Mouse (Mus musculus) CH12F3 (cell line): ENCODE results near the gene Gm29666.

Experiments used
- in situ Hi-C: fragments of 300-500 bp; cut with MboI; formaldehyde crosslinking; loops from 2 replicates; pipeline ENCODE4 v1.14.3; 2020; ENCODE audit warnings: low sequenced_read_pairs

Gm29666 gene

GRCm38 (mm10) chr15:84919938-84920337, at the start of gene Gm29666:
TSS of gene Gm29666 (minus strand) at chr15:84920038.
- in situ Hi-C loops: no loop called here

- in situ Hi-C loops: no loop called here
Observed at GRCm38 (mm10) chr15:84968534-84968933, 48.7 kb upstream of the Gm29666 start.

- in situ Hi-C loops: no loop called here
Observed at GRCm38 (mm10) chr15:84965575-84966360, 45.9 kb upstream of the Gm29666 start.

- in situ Hi-C loops: no loop called here
Observed at GRCm38 (mm10) chr15:84964771-84965170, 44.9 kb upstream of the Gm29666 start.

GRCm38 (mm10) chr15:84962518-84962917, 42.7 kb upstream of the Gm29666 start:
- in situ Hi-C loops: no loop called here

GRCm38 (mm10) chr15:84960692-84961091, 40.9 kb upstream of the Gm29666 start:
- in situ Hi-C loops: no loop called here

GRCm38 (mm10) chr15:84959891-84960290, 40.1 kb upstream of the Gm29666 start:
- in situ Hi-C loops: no loop called here

GRCm38 (mm10) chr15:84958331-84958730, 38.5 kb upstream of the Gm29666 start:
- in situ Hi-C loops: no loop called here

- in situ Hi-C loops: no loop called here
Observed at GRCm38 (mm10) chr15:84957851-84958250, 38.0 kb upstream of the Gm29666 start.

GRCm38 (mm10) chr15:84953259-84953658, 33.4 kb upstream of the Gm29666 start:
- in situ Hi-C loops: no loop called here

GRCm38 (mm10) chr15:84950053-84950452, 30.2 kb upstream of the Gm29666 start:
- in situ Hi-C loops: no loop called here

- in situ Hi-C loops: no loop called here
Observed at GRCm38 (mm10) chr15:84948990-84949389, 29.2 kb upstream of the Gm29666 start.

- in situ Hi-C loops: no loop called here
Observed at GRCm38 (mm10) chr15:84944319-84944718, 24.5 kb upstream of the Gm29666 start.

- in situ Hi-C loops: no loop called here
Observed at GRCm38 (mm10) chr15:84942647-84943285, 22.9 kb upstream of the Gm29666 start.

- in situ Hi-C loops: no loop called here
Observed at GRCm38 (mm10) chr15:84940102-84940501, 20.3 kb upstream of the Gm29666 start.

- in situ Hi-C loops: no loop called here
Observed at GRCm38 (mm10) chr15:84934901-84935300, 15.1 kb upstream of the Gm29666 start.

- in situ Hi-C loops: no loop called here
Observed at GRCm38 (mm10) chr15:84932351-84932750, 12.5 kb upstream of the Gm29666 start.

GRCm38 (mm10) chr15:84925495-84926018, 5.7 kb upstream of the Gm29666 start:
- in situ Hi-C loops: no loop called here

- in situ Hi-C loops: no loop called here
Observed at GRCm38 (mm10) chr15:84924781-84925315, 5.0 kb upstream of the Gm29666 start.

- in situ Hi-C loops: no loop called here
Observed at GRCm38 (mm10) chr15:84923508-84924181, 3.8 kb upstream of the Gm29666 start.

- in situ Hi-C loops: no loop called here
Observed at GRCm38 (mm10) chr15:84922884-84923507, 3.2 kb upstream of the Gm29666 start, which contains the start of gene Nup50. TSS of gene Nup50 (plus strand) at chr15:84923411.
